Mouse (Mus musculus) 3T3-L1 (cell line): ENCODE data around the gene Gm10643.

Source experiments
- DNase-seq: peaks from one replicate; pipeline ENCODE4 v3.0.0-alpha.2; 2015; ENCODE audit warnings: low read depth, low spot score

Gm10643 gene

GRCm38 (mm10) chr8:84071921-84072320 is 7.0 kb upstream of the Gm10643 start:
- DNase-seq: no peak

GRCm38 (mm10) chr8:84070667-84071066 is 5.7 kb upstream of the Gm10643 start:
- no peak for DNase-seq

- DNase-seq: no peak
Measured at GRCm38 (mm10) chr8:84070241-84070640, 5.3 kb upstream of the Gm10643 start.

- no peak for DNase-seq
Measured at GRCm38 (mm10) chr8:84069750-84070149, 4.8 kb upstream of the Gm10643 start.

GRCm38 (mm10) chr8:84069169-84069568 is 4.2 kb upstream of the Gm10643 start:
- DNase-seq: no peak

GRCm38 (mm10) chr8:84068316-84069035 is 3.5 kb upstream of the Gm10643 start:
- no peak for DNase-seq

- no peak for DNase-seq
Measured at GRCm38 (mm10) chr8:84067911-84068310, 3.0 kb upstream of the Gm10643 start.

- DNase-seq: peak; percentile 87
Measured at GRCm38 (mm10) chr8:84067047-84067573, 2.2 kb upstream of the Gm10643 start.

- DNase-seq: peak; percentile 100
Measured at GRCm38 (mm10) chr8:84066291-84066930, 1.5 kb upstream of the Gm10643 start, which contains the start of gene Rfx1. Rfx1 (plus strand) TSS chr8:84066834.

- DNase-seq: no peak
Measured at GRCm38 (mm10) chr8:84065457-84066072, 628 bp upstream of the Gm10643 start.

- DNase-seq: peak; percentile 39
Measured at GRCm38 (mm10) chr8:84063861-84064610, 901 bp downstream of the Gm10643 start.

- no peak for DNase-seq
Measured at GRCm38 (mm10) chr8:84060245-84060644, 4.7 kb downstream of the Gm10643 start.

- no peak for DNase-seq
Measured at GRCm38 (mm10) chr8:84059226-84059625, 5.7 kb downstream of the Gm10643 start.

- DNase-seq: no peak
Measured at GRCm38 (mm10) chr8:84057827-84058226, 7.1 kb downstream of the Gm10643 start.

- DNase-seq: no peak
Measured at GRCm38 (mm10) chr8:84053229-84053628, 11.7 kb downstream of the Gm10643 start.

GRCm38 (mm10) chr8:84052746-84053145 is 12.2 kb downstream of the Gm10643 start:
- DNase-seq: no peak

GRCm38 (mm10) chr8:84048171-84048570 is 16.8 kb downstream of the Gm10643 start:
- DNase-seq: no peak

- DNase-seq: no peak
Measured at GRCm38 (mm10) chr8:84046505-84046904, 18.4 kb downstream of the Gm10643 start.

- no peak for DNase-seq
Measured at GRCm38 (mm10) chr8:84044900-84045299, 20.0 kb downstream of the Gm10643 start, which contains the start of gene Rln3. Rln3 (minus strand) TSS chr8:84045000.

GRCm38 (mm10) chr8:84044103-84044502 is 20.8 kb downstream of the Gm10643 start:
- no peak for DNase-seq

- no peak for DNase-seq
Measured at GRCm38 (mm10) chr8:84042948-84043342, 22.0 kb downstream of the Gm10643 start.
